ENCODE assay signal across 8 mouse cellular contexts in genomic region chr8:88316139-88316931, GRCm38 (mm10). TPM values are rescaled to one million over a fixed set of nuclear protein-coding genes. Genes with fewer than 3 reads are reported as not detected.
DNase-seq lines count a peak whose midpoint lies in the region; ATAC-seq and TF ChIP-seq lines count a peak whose summit lies in the region.

No protein-coding gene starts in this region.

- peak overlapping the region; percentile 9; the same call in 1 of the 2 replicates for H3K27ac ChIP-seq in kidney, embryonic 16.5 days (ENCODE audit: low read length)
- no peak overlapping the region for H3K27ac ChIP-seq in liver, postnatal 0 days (ENCODE audit: low read depth)

- H3K4me2 ChIP-seq in kidney, embryonic 16.5 days (replicated peaks; ENCODE audit: low read depth, low read length): no peak overlapping the region
- H3K4me2 ChIP-seq in myocyte (ENCODE audit: low read depth): peak overlapping the region; percentile 16
- no peak overlapping the region for H3K4me2 ChIP-seq in liver, postnatal 0 days (ENCODE audit: low read depth, low read length)

- no peaks in the 10 kb centered on the region for H3K36me3 ChIP-seq in kidney, embryonic 16.5 days (ENCODE audit: insufficient read depth, low read length)
- H3K36me3 ChIP-seq in myocyte (ENCODE audit: control insufficient read depth, insufficient read depth): peaks cover 38% of the 10 kb centered on the region
- peaks cover 30% of the 10 kb centered on the region for H3K36me3 ChIP-seq in liver, postnatal 0 days (replicated peaks; ENCODE audit: insufficient read depth, low read length)

- no peak overlapping the region for H3K4me3 ChIP-seq in kidney, embryonic 16.5 days (ENCODE audit: low read length)
- H3K4me3 ChIP-seq in myocyte: no peak overlapping the region
- no peak overlapping the region for H3K4me3 ChIP-seq in liver, postnatal 0 days (ENCODE audit: low read depth, low read length)

- no peaks in the 10 kb centered on the region for H3K27me3 ChIP-seq in kidney, embryonic 16.5 days (ENCODE audit: insufficient read depth, low read length)
- no peaks in the 10 kb centered on the region for H3K27me3 ChIP-seq in myocyte (ENCODE audit: control insufficient read depth, insufficient read depth, insufficient read length)
- no peaks in the 10 kb centered on the region for H3K27me3 ChIP-seq in liver, postnatal 0 days (ENCODE audit: insufficient read depth, low read length)

- H3K9me3 ChIP-seq in kidney, embryonic 16.5 days (ENCODE audit: low read length): no peaks in the 10 kb centered on the region
- H3K9me3 ChIP-seq in liver, postnatal 0 days (ENCODE audit: low read length): no peaks in the 10 kb centered on the region

- peak; percentile 57 to 61 for DNase-seq in layer of hippocampus, postnatal 10 days (ENCODE audit: low spot score in 2 of 2)
- no peak for DNase-seq in layer of hippocampus, adult 9-11 months
- DNase-seq in brain, embryonic 14.5 days (ENCODE audit: low read depth): peak; percentile 88
- DNase-seq in gastrocnemius, postnatal 10 days: peak; percentile 87
- no peak for DNase-seq in liver, postnatal 0 days

- no peak for TF ChIP-seq EP300 in liver, postnatal 0 days (IDR thresholded peaks at IDR 0.05; ENCODE audit: low read depth)

- ATAC-seq in kidney, embryonic 16.5 days (ENCODE audit: low FRiP score, low TSS enrichment): peak; percentile 55
- no peak for ATAC-seq in liver, postnatal 0 days
- no peak for ATAC-seq in activated CD4-positive, CD25-positive, alpha-beta regulatory T cell, adult 4 months

- 32% methylated on average over 8 of the region's 8 CpGs for WGBS in kidney, embryonic 16.5 days
- WGBS in liver, postnatal 0 days (ENCODE audit: insufficient replicate concordance): 62% methylated on average over 8 of the region's 8 CpGs

- TF ChIP-seq POLR2A in brain, embryonic 14.5 days (IDR thresholded peaks at IDR 0.05; ENCODE audit: borderline replicate concordance, extremely low read depth, insufficient read depth, insufficient read length, poor library complexity, severe bottlenecking): no peak
- no peak for TF ChIP-seq POLR2A in myocyte (IDR thresholded peaks at IDR 0.05; ENCODE audit: insufficient read length, low read depth)

- H3ac ChIP-seq in myocyte (ENCODE audit: control insufficient read depth, insufficient read length): no peak overlapping the region

- no peak overlapping the region for H3K9ac ChIP-seq in kidney, embryonic 16.5 days (replicated peaks; ENCODE audit: low read length)
- H3K9ac ChIP-seq in liver, postnatal 0 days (replicated peaks): no peak overlapping the region

- no peak for TF ChIP-seq CTCF in brain, embryonic 14.5 days (IDR thresholded peaks at IDR 0.05; ENCODE audit: borderline replicate concordance, extremely low read depth, insufficient read depth, insufficient read length)
- TF ChIP-seq CTCF in liver, postnatal 0 days (IDR thresholded peaks at IDR 0.05; ENCODE audit: low read depth): no peak

- no peaks in the 10 kb centered on the region; the same call in 1 of the 2 replicates for H3K4me1 ChIP-seq in kidney, embryonic 16.5 days (ENCODE audit: insufficient read depth, low read length)
- H3K4me1 ChIP-seq in liver, postnatal 0 days (ENCODE audit: insufficient read depth): no peaks in the 10 kb centered on the region

- no peaks in the 10 kb centered on the region for H3K79me2 ChIP-seq in myocyte (ENCODE audit: control insufficient read depth, insufficient read depth)

TF ChIP-seq in myocyte, 11 proteins besides CTCF, POLR2A, EP300 and RAD21:
- TF ChIP-seq USF1 (IDR thresholded peaks at IDR 0.05; ENCODE audit: low read depth) (no peak), TCF3 (IDR thresholded peaks at IDR 0.05; ENCODE audit: insufficient read length, low read depth) (peak; percentile 81), MYOD1 (IDR thresholded peaks at IDR 0.05; ENCODE audit: control insufficient read depth in 1 of 3, insufficient read length in 2 of 3, low read depth in 2 of 3) (peak; percentile 96 to 100 (median 98)), CEBPB (IDR thresholded peaks at IDR 0.05; ENCODE audit: insufficient read depth, poor library complexity, severe bottlenecking) (0 out of 2 replicates have a peak, but pooled peaks have one; percentile 9), TCF12 (IDR thresholded peaks at IDR 0.05; ENCODE audit: insufficient read depth, poor library complexity, severe bottlenecking) (peak; percentile 82), REST (IDR thresholded peaks at IDR 0.05; ENCODE audit: insufficient read depth, insufficient read length) (no peak), E2F4 (IDR thresholded peaks at IDR 0.05; ENCODE audit: insufficient read depth) (no peak), MYOG (IDR thresholded peaks at IDR 0.05; ENCODE audit: control insufficient read depth in 1 of 3, insufficient read depth in 1 of 3, insufficient read length in 2 of 3, low read depth in 2 of 3) (peak; percentile 35 to 82 (median 58)), SRF (IDR thresholded peaks at IDR 0.05; ENCODE audit: control insufficient read depth, insufficient read length, low read depth) (peak; percentile 4)

RNA-seq across cellular contexts. Expression of gene Adcy7, which starts 44.1 kb away (rescaled TPM):
- 1 to 10 TPM; 5.0 to 6.1 TPM for total RNA-seq in layer of hippocampus, postnatal 10 days (2021)
- polyA plus RNA-seq in brain, embryonic 14.5 days (2012; rRNA removed): 2.2 and 3.7 TPM in 2 replicates
- 10 to 100 TPM; 12.7 to 17.7 TPM for total RNA-seq in gastrocnemius, postnatal 10 days (2021)
- 3.0 and 3.7 TPM in 2 replicates for polyA plus RNA-seq in kidney, embryonic 16.5 days (2015; fragmentation: Nextera tagmentation; extraction: Ambion mirVana)
- polyA plus RNA-seq in myocyte (2012; fragmentation: generic; extraction: Trizol): 72.3 TPM
- polyA plus RNA-seq in liver, postnatal 0 days (2015; fragmentation: Nextera tagmentation; extraction: Ambion mirVana): 8.1 and 8.4 TPM in 2 replicates
- polyA plus RNA-seq in activated CD4-positive, CD25-positive, alpha-beta regulatory T cell, adult 4 months (2017; shearing (Covaris generic)): 10 to 100 TPM; 71.1 to 90.3 TPM

RNA-seq across cellular contexts. Expression of gene Brd7, which starts 45.7 kb away (rescaled TPM):
- 10 to 100 TPM; 63.4 to 68.8 TPM for total RNA-seq in layer of hippocampus, postnatal 10 days (2021)
- polyA plus RNA-seq in brain, embryonic 14.5 days (2012; rRNA removed): 65.6 and 69.2 TPM in 2 replicates
- 10 to 100 TPM; 61.2 to 73.3 TPM for total RNA-seq in gastrocnemius, postnatal 10 days (2021)
- polyA plus RNA-seq in kidney, embryonic 16.5 days (2015; fragmentation: Nextera tagmentation; extraction: Ambion mirVana): 53.6 and 61.1 TPM in 2 replicates
- polyA plus RNA-seq in myocyte (2012; fragmentation: generic; extraction: Trizol): 52.7 TPM
- polyA plus RNA-seq in liver, postnatal 0 days (2015; fragmentation: Nextera tagmentation; extraction: Ambion mirVana): 25.3 and 29.1 TPM in 2 replicates
- polyA plus RNA-seq in activated CD4-positive, CD25-positive, alpha-beta regulatory T cell, adult 4 months (2017; shearing (Covaris generic)): 10 to 100 TPM; 43.8 to 57.1 TPM

Comparison
In these comparisons a context has a peak if more than half of its experiments do, and no peak if none do; other contexts are left out.
1. DNase-seq: peak in layer of hippocampus, postnatal 10 days (2 of 2), brain, embryonic 14.5 days (single experiment) and gastrocnemius, postnatal 10 days (single experiment); none in layer of hippocampus, adult 9-11 months (single experiment) and liver, postnatal 0 days (single experiment).